Mouse (Mus musculus) liver, embryonic 16.5 days (tissue): ENCODE results near the gene Fcna. TPM values are rescaled to one million over a fixed set of nuclear protein-coding genes. Genes with fewer than 3 reads are reported as not detected.
A peak's percentile ranks its signal among the peaks of the same experiment; 100 is the strongest.

Experiments used
- ATAC-seq: fragments of 200-750 bp; cut with Nextera tagmentation; 2 replicates; pipeline ENCODE4 v1.8.0; 2017; ENCODE audit warnings: low read depth, mild to moderate bottlenecking, moderate number of reproducible peaks, moderate library complexity
- H3K27ac ChIP-seq: fragments of 300-500 bp; sonication (generic); 2 replicates; pipeline ENCODE4 v1.5.1; 2014; ENCODE audit warnings: mild to moderate bottlenecking, low read length
- H3K27me3 ChIP-seq: fragments of 300-500 bp; sonication (generic); 2 replicates; pipeline ENCODE4 v1.6.1; 2014; ENCODE audit warnings: low read depth, low read length, mixed read lengths; ENCODE audit not compliant: control insufficient read depth, insufficient read depth
- H3K36me3 ChIP-seq: fragments of 300-500 bp; sonication (generic); 2 replicates; pipeline ENCODE4 v1.6.1; 2014; ENCODE audit warnings: mild to moderate bottlenecking; ENCODE audit not compliant: control insufficient read depth, insufficient read depth
- H3K4me1 ChIP-seq: fragments of 300-500 bp; sonication (generic); 2 replicates; pipeline ENCODE4 v1.6.1; 2014; ENCODE audit warnings: low read depth, low read length, mixed read lengths; ENCODE audit not compliant: control insufficient read depth
- H3K4me2 ChIP-seq: fragments of 300-500 bp; sonication (generic); 2 replicates; pipeline ENCODE4 v1.6.1; 2014; ENCODE audit warnings: low read depth, low read length, mixed read lengths
- H3K4me3 ChIP-seq: fragments of 300-500 bp; sonication (generic); 2 replicates; pipeline ENCODE4 v1.5.1; 2014; ENCODE audit warnings: low read depth, mild to moderate bottlenecking, low read length
- H3K9ac ChIP-seq: fragments of 300-500 bp; sonication (generic); 2 replicates; pipeline ENCODE4 v1.6.1; 2014; ENCODE audit warnings: low read depth, low read length
- H3K9me3 ChIP-seq: fragments of 300-500 bp; sonication (generic); replicated peaks from 2 replicates; pipeline ENCODE4 v1.6.1; 2016; ENCODE audit warnings: low read length; ENCODE audit not compliant: control insufficient read depth
- WGBS: fragments of 180-500 bp; shearing (Covaris S2); extraction: QIAGEN DNeasy Blood & Tissue Kit; methylation state at CpG from one replicate; pipeline ENCODE4 v1.1.7; 2014; ENCODE audit not compliant: insufficient replicate concordance; 5-methylcytosine and 5-hydroxymethylcytosine counted together
- polyA plus RNA-seq: library from polyadenylated mRNA; unstranded; fragments of >200 nt; fragmentation: Nextera tagmentation; extraction: Ambion mirVana; gene quantifications from 2 replicates; pipeline ENCODE4 v1.2.1, GENCODE M21; 2015

Fcna gene
- polyA plus RNA-seq, 1 experiment from 2014 or later, result 88.1 TPM

DNA sequence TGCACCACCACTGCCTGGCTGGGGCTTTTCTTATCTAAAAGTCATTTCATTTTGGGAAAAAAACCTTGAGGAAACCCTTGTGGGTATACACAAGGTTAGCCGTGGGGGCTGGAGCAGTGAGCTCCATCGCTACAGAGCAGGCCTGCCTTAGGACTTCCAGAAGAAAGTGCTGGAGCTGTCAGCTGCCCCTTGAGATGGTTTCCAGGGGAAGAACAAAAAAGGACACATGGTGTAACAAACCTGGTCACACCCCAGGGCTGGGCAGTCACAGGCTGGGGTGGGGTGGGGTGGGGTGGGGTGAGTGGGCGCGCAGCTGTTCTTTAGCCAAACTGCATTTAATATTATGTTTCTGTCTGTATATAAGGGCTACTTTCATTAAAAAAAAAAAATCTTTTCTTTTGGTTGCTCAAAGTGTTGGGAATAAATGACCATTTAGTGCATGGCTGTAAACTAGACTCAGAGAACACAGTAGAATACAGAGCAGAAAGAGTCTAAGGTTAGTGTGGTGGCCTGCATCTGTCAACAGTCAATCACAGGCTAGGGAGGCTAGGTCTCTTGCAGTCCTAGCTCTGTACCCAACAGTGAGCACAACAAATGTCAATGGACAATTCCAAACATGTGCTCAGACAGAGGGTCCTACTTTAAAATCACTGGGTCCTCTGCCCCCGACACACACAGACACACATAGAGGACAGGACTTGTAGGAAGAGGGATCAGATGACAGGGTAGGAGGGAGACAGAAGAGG, 30.9 kb downstream of the Fcna start:
- H3K4me2 ChIP-seq, result no peak overlapping the region
- H3K36me3 ChIP-seq, result peaks cover 40% of the 10 kb centered on the region
- no peak overlapping the region for H3K4me3 ChIP-seq
- H3K9ac ChIP-seq, result no peak overlapping the region
- H3K27ac ChIP-seq, result no peak overlapping the region
- WGBS, result 80% methylated on average over 5 of the region's 5 CpGs
- peaks cover 7% of the 10 kb centered on the region for H3K4me1 ChIP-seq
- no peaks in the 10 kb centered on the region for H3K27me3 ChIP-seq
- no peak for ATAC-seq
- H3K9me3 ChIP-seq, result no peaks in the 10 kb centered on the region

DNA sequence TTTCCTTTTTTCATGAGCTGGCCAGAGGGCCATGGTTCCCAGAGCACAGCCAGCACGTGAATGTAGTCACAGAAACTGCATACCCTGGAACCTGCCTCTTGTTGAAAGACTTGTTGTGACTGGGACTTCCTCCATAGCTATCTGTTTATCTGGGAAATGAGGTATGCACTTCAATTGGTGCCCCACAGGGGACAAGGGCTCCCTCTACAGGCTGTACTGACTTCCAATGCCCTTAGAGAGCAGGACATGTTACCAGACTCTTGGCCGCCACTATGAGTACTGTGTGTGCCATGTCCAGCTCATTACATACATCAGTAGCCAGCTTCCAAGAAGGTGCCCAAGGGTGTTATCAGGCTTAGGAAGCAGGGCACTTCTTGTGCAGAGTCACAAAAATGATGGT, 36.0 kb downstream of the Fcna start:
- Histone ChIP-seq H3K4me1 (no peaks in the 10 kb centered on the region), H3K9ac (no peak overlapping the region), H3K4me3 (no peak overlapping the region), H3K27me3 (no peaks in the 10 kb centered on the region), H3K9me3 (no peaks in the 10 kb centered on the region), H3K4me2 (no peak overlapping the region), H3K36me3 (peaks cover 35% of the 10 kb centered on the region), H3K27ac (no peak overlapping the region)
- WGBS, result 62% methylated on average over 2 of the region's 2 CpGs
- ATAC-seq, result no peak

DNA sequence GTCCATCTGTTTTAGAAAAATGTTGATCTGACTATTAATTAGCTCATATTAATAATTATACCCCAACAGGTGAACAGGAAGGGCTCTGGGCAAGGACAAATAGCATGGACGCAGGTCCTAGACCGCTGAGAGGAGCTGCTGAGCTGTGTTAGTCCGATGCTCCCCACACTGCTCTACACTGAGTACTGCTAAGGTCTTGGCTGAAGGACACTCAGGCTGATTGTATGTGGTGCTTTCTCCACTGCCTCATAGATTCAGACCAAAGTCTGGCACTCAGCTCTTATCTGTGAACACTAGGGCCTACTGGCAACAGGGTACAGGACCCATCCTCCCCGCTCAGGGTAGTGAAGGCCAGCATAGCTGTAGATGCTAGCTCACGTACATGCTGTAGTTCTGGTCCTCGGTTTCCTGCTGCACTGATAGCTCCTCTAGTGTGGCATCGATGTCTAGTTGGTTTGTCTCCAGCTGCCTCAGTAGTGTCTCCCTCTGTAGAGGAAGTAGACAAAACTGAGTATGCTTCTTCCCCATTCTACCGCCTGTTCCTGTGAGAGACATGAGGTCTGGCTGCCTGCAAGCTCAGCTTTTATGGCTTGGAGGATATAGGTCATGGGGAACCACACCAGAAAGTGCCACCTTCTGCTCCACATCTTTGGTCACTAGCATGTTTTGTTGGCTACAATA, 39.5 kb downstream of the Fcna start:
- Histone ChIP-seq H3K36me3 (peaks cover 19% of the 10 kb centered on the region), H3K4me3 (no peak overlapping the region), H3K4me2 (no peak overlapping the region), H3K27ac (no peak overlapping the region), H3K4me1 (no peaks in the 10 kb centered on the region), H3K27me3 (no peaks in the 10 kb centered on the region), H3K9ac (no peak overlapping the region), H3K9me3 (no peaks in the 10 kb centered on the region)
- peak; percentile 38; the same call in 1 of the 2 replicates for ATAC-seq
- 75% methylated on average over 8 of the region's 8 CpGs for WGBS

DNA sequence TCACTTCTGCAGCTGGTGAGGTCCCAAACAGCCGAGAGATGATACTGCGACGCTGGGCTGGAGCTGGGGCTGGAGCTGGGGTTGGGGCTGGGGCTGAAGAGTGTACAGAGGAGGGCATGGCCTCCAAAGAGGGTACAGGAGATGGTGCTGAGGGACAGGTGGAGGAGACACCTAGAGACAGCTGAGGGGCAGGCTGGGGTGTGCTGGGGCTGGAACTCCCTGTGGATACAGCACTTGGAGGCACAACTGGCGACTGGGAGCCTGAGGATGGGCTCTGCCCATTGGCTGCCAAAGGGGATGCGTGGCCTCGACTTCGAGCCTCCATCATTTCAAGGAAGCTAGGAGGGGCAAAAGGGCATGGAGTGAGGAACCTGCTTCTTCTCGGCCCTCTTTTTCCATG, 40.5 kb downstream of the Fcna start:
- no peak overlapping the region for H3K9ac ChIP-seq
- ATAC-seq, result no peak
- H3K27ac ChIP-seq, result no peak overlapping the region
- no peak overlapping the region for H3K4me3 ChIP-seq
- 76% methylated on average over 8 of the region's 8 CpGs for WGBS
- H3K36me3 ChIP-seq, result peaks cover 12% of the 10 kb centered on the region
- no peaks in the 10 kb centered on the region for H3K27me3 ChIP-seq
- no peaks in the 10 kb centered on the region for H3K9me3 ChIP-seq
- peaks cover 4% of the 10 kb centered on the region for H3K4me1 ChIP-seq
- H3K4me2 ChIP-seq, result no peak overlapping the region

DNA sequence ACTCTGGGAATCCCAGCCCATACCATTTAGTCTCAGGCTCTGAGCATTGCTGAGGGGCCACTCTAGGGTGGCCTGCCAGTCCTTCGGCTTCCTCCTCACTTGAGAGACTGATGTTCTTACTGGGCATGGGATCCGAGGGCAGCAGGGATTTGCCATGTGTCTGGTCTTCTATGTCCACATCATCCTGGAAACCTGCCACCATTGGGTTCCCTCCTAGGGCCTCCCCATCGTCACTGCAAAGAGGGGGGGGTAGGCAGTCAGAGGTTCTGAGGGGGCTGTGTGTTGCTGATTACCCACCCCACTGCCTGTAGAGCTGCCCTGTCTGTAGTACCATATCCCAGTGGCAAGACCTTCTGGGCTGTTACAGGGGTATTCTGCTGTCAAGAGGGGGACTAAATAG, 42.2 kb downstream of the Fcna start:
- Histone ChIP-seq H3K4me2 (no peak overlapping the region), H3K4me1 (peaks cover 19% of the 10 kb centered on the region), H3K27ac (no peak overlapping the region), H3K27me3 (peaks cover 8% of the 10 kb centered on the region), H3K9me3 (no peaks in the 10 kb centered on the region), H3K36me3 (peaks cover 6% of the 10 kb centered on the region), H3K4me3 (no peak overlapping the region), H3K9ac (no peak overlapping the region)
- no peak for ATAC-seq
- WGBS, result 73% methylated on average over 3 of the region's 3 CpGs

DNA sequence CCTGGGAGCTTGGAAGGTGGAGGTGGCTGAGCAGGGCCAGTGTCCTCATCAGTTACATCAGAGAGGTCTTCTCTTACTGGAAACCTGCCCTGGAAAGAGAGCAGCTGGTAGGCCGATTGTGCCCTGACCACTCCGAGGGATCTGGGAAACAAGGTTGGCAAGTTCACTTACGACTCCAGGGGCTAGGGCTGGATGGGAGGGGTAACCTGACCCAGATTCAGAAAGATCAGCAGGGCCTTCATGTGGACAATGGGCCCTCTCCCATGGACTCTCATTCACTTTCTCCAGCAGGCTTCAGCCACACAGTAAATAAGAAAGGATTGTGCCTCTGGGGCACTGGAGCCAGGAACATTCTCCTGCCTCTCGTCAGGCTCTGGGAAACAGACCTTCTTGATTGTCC, 43.0 kb downstream of the Fcna start:
- Histone ChIP-seq H3K36me3 (peaks cover 2% of the 10 kb centered on the region; the same call in 1 of the 2 replicates), H3K4me1 (peaks cover 23% of the 10 kb centered on the region), H3K9me3 (no peaks in the 10 kb centered on the region), H3K9ac (no peak overlapping the region), H3K4me2 (no peak overlapping the region), H3K27ac (no peak overlapping the region), H3K4me3 (no peak overlapping the region), H3K27me3 (peaks cover 16% of the 10 kb centered on the region)
- WGBS, result 75% methylated on average over 4 of the region's 4 CpGs
- ATAC-seq, result no peak

DNA sequence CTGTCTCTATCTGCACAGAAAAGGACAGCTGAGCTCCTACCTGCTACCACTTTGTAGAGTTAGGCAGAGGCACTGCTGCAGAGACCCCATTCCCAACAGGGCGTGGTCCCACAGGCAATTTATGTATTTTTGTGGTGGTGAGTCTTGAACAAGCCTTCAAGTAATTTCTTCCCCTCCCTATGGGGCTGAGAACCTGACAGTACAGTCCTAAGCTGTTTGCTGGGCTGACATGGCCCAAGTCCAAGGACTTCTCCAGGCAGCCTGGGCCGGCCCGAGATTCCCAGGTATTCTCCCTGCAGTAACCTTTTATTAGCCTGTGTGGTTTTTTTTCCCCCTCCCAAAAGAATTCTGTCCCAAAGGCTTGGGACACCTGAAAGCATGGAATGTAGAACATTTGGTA, 43.7 kb downstream of the Fcna start:
- peaks cover 2% of the 10 kb centered on the region; the same call in 1 of the 2 replicates for H3K36me3 ChIP-seq
- WGBS, result 80% methylated on average over 3 of the region's 3 CpGs

DNA sequence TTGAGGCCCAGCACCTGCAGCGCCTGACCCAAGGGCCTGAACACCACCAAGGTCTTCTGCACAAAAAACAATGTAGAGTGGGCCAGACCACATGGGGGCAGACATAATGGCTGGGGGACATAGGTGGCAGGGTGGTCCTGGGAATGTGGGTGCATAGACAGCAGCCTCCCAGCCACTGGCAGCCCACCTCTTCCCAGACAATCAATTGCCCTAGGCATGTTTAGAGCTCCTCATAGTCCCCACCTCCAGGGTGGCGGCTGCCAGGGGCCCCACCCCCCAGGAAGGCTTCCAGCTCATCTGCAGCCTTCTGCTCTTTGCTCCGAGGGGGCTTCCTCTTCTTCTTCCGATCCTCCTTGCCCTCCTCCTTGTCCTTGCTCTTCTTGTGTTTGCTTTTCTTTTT, 44.3 kb downstream of the Fcna start:
- peaks cover 28% of the 10 kb centered on the region for H3K27me3 ChIP-seq
- H3K9me3 ChIP-seq, result no peaks in the 10 kb centered on the region
- no peak overlapping the region for H3K4me3 ChIP-seq
- H3K4me2 ChIP-seq, result no peak overlapping the region
- H3K4me1 ChIP-seq, result peaks cover 33% of the 10 kb centered on the region
- ATAC-seq, result no peak
- 71% methylated on average over 4 of the region's 4 CpGs for WGBS
- no peak overlapping the region for H3K9ac ChIP-seq
- H3K27ac ChIP-seq, result no peak overlapping the region
- peaks cover 2% of the 10 kb centered on the region; the same call in 1 of the 2 replicates for H3K36me3 ChIP-seq

More for the DNA sequence above, 43.7 kb downstream of the Fcna start:
- Histone ChIP-seq H3K4me2 (no peak overlapping the region), H3K4me3 (no peak overlapping the region), H3K27ac (no peak overlapping the region), H3K9me3 (no peaks in the 10 kb centered on the region), H3K27me3 (peaks cover 23% of the 10 kb centered on the region), H3K9ac (no peak overlapping the region), H3K4me1 (peaks cover 30% of the 10 kb centered on the region)
- ATAC-seq, result no peak

DNA sequence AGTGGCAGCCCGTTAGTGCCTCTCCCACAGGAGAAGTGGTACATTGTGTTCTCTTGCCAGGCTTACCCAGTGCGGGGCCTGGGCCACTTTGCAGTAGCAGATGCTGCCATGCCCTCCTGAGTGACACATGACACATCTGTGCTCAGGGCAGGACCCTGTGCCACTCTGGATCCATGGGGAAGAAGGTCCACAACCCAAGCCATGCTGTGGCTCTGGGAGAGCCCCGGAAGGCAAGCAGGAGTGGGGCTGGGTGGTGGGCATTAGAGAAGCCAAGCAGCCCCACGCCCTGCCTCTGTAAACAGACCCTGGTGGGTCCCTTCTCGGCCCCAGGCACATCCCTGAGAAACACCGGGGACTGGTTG, 44.7 kb downstream of the Fcna start:
- H3K9me3 ChIP-seq, result no peaks in the 10 kb centered on the region
- WGBS, result 82% methylated on average over 6 of the region's 6 CpGs
- H3K4me2 ChIP-seq, result no peak overlapping the region
- H3K4me1 ChIP-seq, result peaks cover 34% of the 10 kb centered on the region
- H3K4me3 ChIP-seq, result no peak overlapping the region
- peaks cover 2% of the 10 kb centered on the region; the same call in 1 of the 2 replicates for H3K36me3 ChIP-seq
- ATAC-seq, result no peak
- H3K27ac ChIP-seq, result no peak overlapping the region
- peaks cover 33% of the 10 kb centered on the region for H3K27me3 ChIP-seq
- H3K9ac ChIP-seq, result no peak overlapping the region
